Mouse (Mus musculus): ENCODE results near the gene Adap1.

DNA sequence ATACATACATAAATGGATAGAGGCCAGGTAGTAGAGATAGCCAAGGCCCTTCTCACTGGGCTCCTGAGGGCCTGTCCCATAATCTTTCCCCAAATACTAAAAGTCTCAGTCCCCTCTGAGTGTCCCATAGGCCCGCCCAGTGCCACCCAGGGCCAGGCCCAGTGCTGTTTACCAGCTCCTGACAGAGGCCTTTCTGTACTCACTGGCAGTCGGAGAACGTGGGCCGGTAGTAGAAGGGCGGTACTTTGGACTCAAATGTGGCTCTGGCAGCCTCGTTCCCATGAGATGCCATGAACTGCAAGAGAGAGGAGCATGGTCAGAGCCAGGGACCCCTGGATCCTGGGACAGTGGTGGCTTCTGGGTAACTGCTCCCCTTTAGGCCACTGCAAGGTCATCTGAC, 23.3 kb downstream of the Adap1 start:
- TF ChIP-seq CTCF (IDR thresholded peaks at IDR 0.05; ENCODE audit: low read depth) = no peak
- no peak for TF ChIP-seq EP300 (IDR thresholded peaks at IDR 0.05; ENCODE audit: low read depth)
